Mouse (Mus musculus) embryonic fibroblast, embryonic 13.5 days (primary cell): Measurements from ENCODE around the gene Calr.
A peak's percentile ranks its signal among the peaks of the same experiment; 100 is the strongest.

ENCODE experiments used
- CTCF ChIP-seq: IDR thresholded peaks from 2 replicates; pipeline ENCODE4 v1.5.1; 2011; ENCODE audit warnings: mild to moderate bottlenecking, control low read depth, low read length, moderate library complexity, borderline replicate concordance; ENCODE audit not compliant: insufficient read depth
- POLR2A ChIP-seq: IDR thresholded peaks from 2 replicates; pipeline ENCODE4 v1.6.1; 2011; ENCODE audit warnings: low read depth, mild to moderate bottlenecking, control low read depth, low read length, moderate library complexity

- TF ChIP-seq POLR2A, result peak; percentile 99
- TF ChIP-seq CTCF, result no peak
Observed at GRCm38 (mm10) chr8:84846722-84847572, at the start of gene Calr.
